Mouse (Mus musculus): ENCODE measurements at regions not wholly inside any gene's neighbourhood (a gene's known extent, or its start where the extent isn't known, plus 50 kb on each side); places are given as distances from the start of the nearest gene placed in this dataset.

DNA sequence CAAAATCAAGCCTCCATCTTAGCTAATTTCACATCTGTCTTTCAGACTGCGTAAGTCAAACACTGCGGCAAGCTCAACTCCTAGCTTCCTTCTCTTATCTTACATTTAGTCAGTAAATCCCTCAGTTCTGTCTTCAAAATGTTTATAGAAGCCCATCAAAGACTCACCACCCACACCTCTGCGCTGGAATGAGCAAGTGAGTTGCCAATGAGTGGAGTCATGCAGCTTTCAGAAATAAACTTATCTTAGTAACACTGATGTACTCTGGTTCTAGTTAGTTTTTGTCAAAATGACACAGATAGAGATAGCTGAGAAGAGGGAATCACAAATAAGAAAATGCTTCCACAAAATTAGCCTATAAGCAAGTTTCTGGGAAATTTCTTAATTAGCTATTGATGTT, 280.7 kb upstream of the Prkd1 start:
- DNase-seq = no peak

DNA sequence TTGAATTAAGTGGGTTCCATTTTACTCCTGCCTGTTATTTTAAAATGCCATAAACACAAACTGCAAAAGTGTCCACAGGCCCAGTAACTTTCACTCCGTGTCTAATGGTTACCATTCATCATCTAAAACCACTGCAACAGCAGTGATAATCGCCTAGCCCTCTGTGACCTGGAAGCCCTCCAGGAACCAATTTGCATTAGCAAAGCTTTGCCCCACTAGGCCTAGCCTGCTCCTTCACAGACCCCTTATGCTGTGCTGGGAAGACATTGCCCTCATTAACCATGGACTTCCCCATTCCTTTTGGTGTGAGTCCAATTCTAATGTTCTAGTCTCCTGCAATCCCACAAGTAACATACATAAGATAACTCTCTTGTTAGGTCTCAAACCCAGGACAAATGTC, 277.3 kb upstream of the Prkd1 start:
- DNase-seq = no peak

- DNase-seq = no peak
Measured at GRCm38 (mm10) chr12:50921739-50922138, 272.8 kb upstream of the Prkd1 start.

DNA sequence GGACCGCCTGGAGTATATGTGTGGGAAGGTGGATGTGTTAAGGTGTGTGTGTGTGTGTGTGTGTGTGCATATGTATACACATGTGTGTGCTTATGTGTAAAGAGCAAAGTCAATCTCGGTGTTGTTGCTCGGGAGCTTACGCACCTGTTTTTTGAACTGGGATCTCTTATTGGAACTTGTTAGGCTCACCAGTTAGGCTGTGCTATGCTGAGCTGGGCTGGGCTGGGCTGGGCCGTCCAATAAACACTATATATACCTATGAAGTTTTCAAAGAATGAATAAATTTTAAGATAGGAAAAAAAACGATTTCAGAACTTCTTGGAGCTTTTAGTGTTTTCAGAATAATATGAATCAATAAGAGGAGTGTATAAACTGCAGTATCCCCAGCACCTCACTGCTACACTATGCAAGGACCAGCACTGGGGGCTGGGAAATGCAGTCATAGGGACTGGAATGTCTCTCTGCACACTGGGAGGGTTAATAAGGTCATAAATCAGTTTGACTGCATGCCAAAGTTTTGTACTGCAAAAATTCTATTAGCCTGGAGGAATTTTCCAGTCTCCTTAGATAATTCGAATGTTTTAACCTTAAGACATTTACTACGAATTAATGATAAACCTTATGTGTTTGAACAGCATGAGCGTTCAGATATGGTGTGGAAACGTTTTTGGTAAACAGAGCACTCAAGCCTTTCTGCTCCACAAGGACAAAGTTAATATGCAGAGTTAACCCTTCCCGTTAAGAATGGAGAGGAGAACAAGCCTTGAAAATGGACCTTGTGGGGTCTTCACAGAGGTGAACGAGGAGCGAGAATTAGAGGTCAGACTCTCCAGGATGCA, 250.9 kb upstream of the Prkd1 start:
- no peak for DNase-seq

- DNase-seq = no peak
Measured at GRCm38 (mm10) chr12:50897606-50898166, 248.8 kb upstream of the Prkd1 start.

DNA sequence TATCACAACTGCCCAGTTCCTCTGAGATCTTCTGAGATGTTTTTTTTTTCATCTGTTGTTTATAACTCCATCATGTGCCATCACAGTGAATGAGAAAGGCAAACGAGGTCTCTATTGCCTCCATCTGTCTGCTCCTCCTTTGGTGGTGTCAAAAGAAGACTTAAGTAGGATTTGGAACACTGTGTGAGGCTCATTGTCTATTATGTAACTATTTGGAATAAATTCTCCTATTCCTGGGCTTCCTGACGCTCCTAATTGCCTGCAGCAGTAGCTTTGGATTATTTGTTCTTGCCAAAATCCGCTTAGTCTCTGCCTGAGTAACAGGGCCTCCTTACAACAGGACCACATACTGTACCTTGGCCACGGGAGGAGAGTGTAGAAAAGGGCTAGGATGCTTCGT, 244.7 kb upstream of the Prkd1 start:
- no peak for DNase-seq

DNA sequence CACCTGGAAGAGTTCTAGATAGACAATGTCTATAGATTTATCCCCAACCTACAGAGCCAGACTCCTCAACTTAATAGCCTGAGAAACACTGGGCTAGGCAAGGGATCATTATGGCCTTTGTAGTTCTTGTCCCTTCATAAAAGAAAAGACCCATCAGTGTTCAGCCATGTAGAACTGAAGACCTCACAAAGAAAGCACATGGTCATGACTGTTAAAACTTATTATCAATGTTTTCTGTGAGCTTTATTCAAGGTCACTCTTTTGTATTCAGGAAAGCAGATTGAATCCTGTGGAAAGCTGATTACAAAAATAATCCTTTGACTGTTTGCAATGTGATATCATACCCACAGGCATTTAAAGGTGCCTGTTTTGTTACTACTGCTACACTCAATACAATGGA, 226.9 kb upstream of the Prkd1 start:
- DNase-seq = no peak

DNA sequence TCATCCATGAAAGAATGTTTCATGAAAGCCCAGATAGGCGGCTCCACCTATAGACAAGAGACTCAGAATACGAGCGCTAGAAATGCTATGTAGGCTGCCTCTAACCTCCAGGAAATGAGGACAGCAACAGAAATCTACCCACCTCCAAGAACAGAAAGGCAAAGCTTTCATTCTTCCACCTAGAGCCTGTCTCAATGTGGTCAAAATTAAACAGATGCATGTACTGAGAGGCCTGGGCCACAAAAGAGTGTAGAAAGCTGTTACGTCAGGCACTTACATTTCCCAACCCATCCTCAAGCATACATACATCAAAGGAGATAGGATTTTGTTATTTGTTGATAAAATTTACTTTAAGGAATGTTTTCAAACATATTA, 225.1 kb upstream of the Prkd1 start:
- no peak for DNase-seq

GRCm38 (mm10) chr12:50873390-50874023, 224.6 kb upstream of the Prkd1 start:
- DNase-seq = no peak

- DNase-seq = no peak
Measured at GRCm38 (mm10) chr12:50851644-50852043, 202.7 kb upstream of the Prkd1 start.

- no peak for DNase-seq
Measured at GRCm38 (mm10) chr12:50847976-50848375, 199.1 kb upstream of the Prkd1 start.

GRCm38 (mm10) chr12:50842744-50843143, 193.8 kb upstream of the Prkd1 start:
- DNase-seq = no peak

GRCm38 (mm10) chr12:50839391-50839790, 190.5 kb upstream of the Prkd1 start:
- DNase-seq = no peak

- no peak for DNase-seq
Measured at GRCm38 (mm10) chr12:50808731-50809281, 159.9 kb upstream of the Prkd1 start.

GRCm38 (mm10) chr12:50804391-50804790, 155.5 kb upstream of the Prkd1 start:
- no peak for DNase-seq

GRCm38 (mm10) chr12:50765156-50765940, 116.5 kb upstream of the Prkd1 start:
- DNase-seq = no peak

- DNase-seq = no peak
Measured at GRCm38 (mm10) chr12:50764457-50764856, 115.6 kb upstream of the Prkd1 start.

DNA sequence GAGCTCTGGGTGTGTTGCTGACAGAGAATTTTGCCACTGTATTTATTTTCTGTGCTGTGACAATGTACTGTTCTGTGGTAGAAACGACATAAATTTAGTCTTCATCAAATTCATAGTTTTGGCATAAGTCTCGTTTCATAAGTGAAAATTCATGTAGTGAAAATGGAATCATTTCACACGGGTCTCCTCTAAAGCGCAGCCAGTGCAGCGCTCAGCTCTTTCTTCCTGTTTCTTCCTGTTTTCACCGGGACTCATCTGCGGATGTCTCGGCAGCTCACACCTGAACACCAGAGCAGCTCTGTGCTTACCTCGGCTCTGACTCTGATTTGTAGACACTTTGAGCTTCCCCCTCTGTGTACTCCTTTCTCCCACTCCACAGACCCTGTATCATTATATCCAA, 85.2 kb upstream of the Prkd1 start:
- no peak for DNase-seq

DNA sequence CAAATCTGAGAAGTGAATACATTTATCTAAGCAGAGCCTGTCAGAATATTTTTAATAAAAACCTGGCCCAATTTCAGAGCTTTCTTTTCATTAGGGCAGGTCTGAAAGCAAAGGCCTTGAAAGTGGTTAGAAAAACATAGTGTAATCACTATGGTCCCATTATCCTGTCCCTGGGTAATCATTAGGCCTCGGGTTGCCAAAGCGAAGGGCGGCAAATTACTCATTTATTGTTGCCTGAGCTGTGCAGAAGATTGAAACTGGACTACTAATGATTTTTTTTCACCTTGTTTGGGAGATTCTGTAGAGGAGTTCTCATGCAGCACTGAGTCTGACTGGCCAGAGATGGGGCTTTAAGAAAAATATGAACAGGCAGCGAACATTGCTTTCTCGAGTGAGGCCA, 63.7 kb upstream of the Prkd1 start:
- no peak for DNase-seq

GRCm38 (mm10) chr12:50709000-50709788, 60.3 kb upstream of the Prkd1 start:
- DNase-seq = no peak

- DNase-seq = no peak
Measured at GRCm38 (mm10) chr12:50698613-50699442, 49.9 kb upstream of the Prkd1 start.

Data from thymus, postnatal 14 days (tissue).